Mouse (Mus musculus): ENCODE measurements around the gene Uvrag. TPM values are rescaled to one million over a fixed set of nuclear protein-coding genes. Genes with fewer than 3 reads are reported as not detected.

Gene Uvrag
- total RNA-seq, 2 experiments from 2014 or later, result 18.4 to 25.0 TPM

GRCm38 (mm10) chr7:99164873-99165410, 24.0 kb upstream of the Uvrag start:
- DNase-seq, result no peak

- no peak for DNase-seq
Measured at GRCm38 (mm10) chr7:99162462-99162861, 21.5 kb upstream of the Uvrag start.

GRCm38 (mm10) chr7:99161961-99162360, 21.0 kb upstream of the Uvrag start:
- DNase-seq, result no peak

- DNase-seq, result peak; percentile 43
Measured at GRCm38 (mm10) chr7:99161529-99161928, 20.6 kb upstream of the Uvrag start.

GRCm38 (mm10) chr7:99160995-99161394, 20.1 kb upstream of the Uvrag start:
- DNase-seq, result no peak

GRCm38 (mm10) chr7:99159446-99159845, 18.5 kb upstream of the Uvrag start:
- DNase-seq, result no peak

- DNase-seq, result no peak
Measured at GRCm38 (mm10) chr7:99158904-99159303, 18.0 kb upstream of the Uvrag start.

- no peak for DNase-seq
Measured at GRCm38 (mm10) chr7:99158011-99158410, 17.1 kb upstream of the Uvrag start.

- DNase-seq, result no peak
Measured at GRCm38 (mm10) chr7:99156737-99157136, 15.8 kb upstream of the Uvrag start.

GRCm38 (mm10) chr7:99155311-99156289, 14.7 kb upstream of the Uvrag start:
- no peak for DNase-seq

- no peak for DNase-seq
Measured at GRCm38 (mm10) chr7:99154648-99155151, 13.8 kb upstream of the Uvrag start.

- DNase-seq, result no peak
Measured at GRCm38 (mm10) chr7:99153686-99154202, 12.8 kb upstream of the Uvrag start.

- no peak for DNase-seq
Measured at GRCm38 (mm10) chr7:99152756-99153155, 11.8 kb upstream of the Uvrag start.

GRCm38 (mm10) chr7:99151342-99151741, 10.4 kb upstream of the Uvrag start:
- DNase-seq, result peak; percentile 97

GRCm38 (mm10) chr7:99149017-99149416, 8.1 kb upstream of the Uvrag start:
- no peak for DNase-seq

GRCm38 (mm10) chr7:99147494-99147893, 6.6 kb upstream of the Uvrag start:
- DNase-seq, result no peak

GRCm38 (mm10) chr7:99146906-99147305, 6.0 kb upstream of the Uvrag start:
- no peak for DNase-seq

- DNase-seq, result no peak
Measured at GRCm38 (mm10) chr7:99146011-99146410, 5.1 kb upstream of the Uvrag start.

GRCm38 (mm10) chr7:99144616-99145015, 3.7 kb upstream of the Uvrag start:
- no peak for DNase-seq

- no peak for DNase-seq
Measured at GRCm38 (mm10) chr7:99143244-99143643, 2.3 kb upstream of the Uvrag start.

- DNase-seq, result no peak
Measured at GRCm38 (mm10) chr7:99141919-99142606, 1.1 kb upstream of the Uvrag start.

GRCm38 (mm10) chr7:99140511-99140910, 430 bp downstream of the Uvrag start:
- no peak for DNase-seq

All from gastrocnemius, postnatal 10 days (tissue).